Mouse (Mus musculus) gastrocnemius, postnatal 25 days (tissue): ENCODE data around the gene Nup62. TPM values are rescaled to one million over a fixed set of nuclear protein-coding genes. Genes with fewer than 3 reads are reported as not detected.

ENCODE experiments used
- DNase-seq: peaks from one replicate; pipeline ENCODE4 v3.0.0; 2022
- total RNA-seq, 2 experiments: library from RNA; stranded (reverse); gene quantifications; 1 replicate in 1 of 2; 2 replicates in 1 of 2; pipeline ENCODE4 v1.2.3; 2021

The Nup62 gene
- total RNA-seq, 2 experiments from 2014 or later = 18.4 to 22.2 TPM

DNA sequence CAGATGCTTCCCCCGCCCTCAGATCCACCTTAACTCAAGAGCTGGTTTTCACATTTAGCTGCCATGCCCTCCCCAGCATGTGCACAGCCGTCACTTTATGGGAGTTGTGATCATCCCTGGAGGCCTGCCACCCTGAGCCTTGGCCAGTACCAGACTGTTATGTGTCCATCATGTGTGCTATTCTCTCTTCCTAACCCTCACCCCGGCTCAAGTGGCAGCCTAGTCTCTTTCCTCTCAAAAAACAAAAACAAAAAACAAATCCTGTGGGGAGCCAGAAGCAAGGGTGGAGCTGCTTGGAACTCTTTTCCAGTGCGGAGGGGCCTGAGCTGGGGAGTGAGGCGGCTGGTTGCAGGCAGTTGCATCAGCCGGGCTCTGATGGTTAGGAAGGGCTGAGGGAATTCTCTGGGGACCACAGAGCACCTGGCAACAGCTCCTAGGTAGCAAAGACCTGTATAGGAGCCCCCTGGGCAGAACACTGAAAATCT lies 2.9 kb downstream of the Nup62 start:
- peak; percentile 67 for DNase-seq

DNA sequence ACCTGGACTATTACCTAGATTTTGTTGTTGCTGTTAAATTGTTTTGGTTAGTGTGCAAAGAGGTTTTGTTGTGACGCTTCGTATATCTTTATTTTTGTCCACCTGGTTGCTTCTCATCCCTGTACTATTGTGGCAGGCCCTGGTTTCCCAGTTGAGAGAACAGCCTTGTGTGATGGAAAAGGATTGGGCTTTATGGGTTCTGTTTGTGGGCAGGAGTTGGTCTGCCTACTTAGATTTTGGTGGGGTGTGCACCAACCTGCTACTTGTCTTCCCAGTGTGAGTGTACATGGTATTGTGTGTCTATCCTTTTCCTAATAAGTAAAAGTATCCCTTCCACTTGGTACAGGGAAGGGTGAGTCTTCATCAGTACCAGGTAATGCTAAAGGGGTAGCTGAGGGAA lies 3.5 kb downstream of the Nup62 start:
- DNase-seq = no peak

DNA sequence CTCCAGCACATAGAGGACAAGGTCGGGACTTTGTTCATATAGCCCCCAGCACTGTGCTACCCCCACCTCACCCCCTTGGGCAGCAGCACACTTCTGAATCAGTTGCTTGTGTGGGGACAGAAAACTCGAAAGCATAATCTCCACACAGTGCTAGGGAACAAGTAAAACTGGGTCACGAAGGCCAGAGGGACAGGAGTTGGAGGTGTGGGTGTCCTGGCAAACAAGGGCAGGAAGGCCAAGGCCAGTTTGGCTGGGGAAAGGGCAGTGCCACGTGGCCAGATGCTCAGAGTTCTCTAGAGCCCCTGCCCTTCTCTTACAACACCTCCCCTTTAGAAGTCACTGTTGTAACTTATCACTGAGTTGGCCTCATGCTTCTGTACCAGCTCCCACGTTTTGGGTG lies 4.0 kb downstream of the Nup62 start:
- no peak for DNase-seq

DNA sequence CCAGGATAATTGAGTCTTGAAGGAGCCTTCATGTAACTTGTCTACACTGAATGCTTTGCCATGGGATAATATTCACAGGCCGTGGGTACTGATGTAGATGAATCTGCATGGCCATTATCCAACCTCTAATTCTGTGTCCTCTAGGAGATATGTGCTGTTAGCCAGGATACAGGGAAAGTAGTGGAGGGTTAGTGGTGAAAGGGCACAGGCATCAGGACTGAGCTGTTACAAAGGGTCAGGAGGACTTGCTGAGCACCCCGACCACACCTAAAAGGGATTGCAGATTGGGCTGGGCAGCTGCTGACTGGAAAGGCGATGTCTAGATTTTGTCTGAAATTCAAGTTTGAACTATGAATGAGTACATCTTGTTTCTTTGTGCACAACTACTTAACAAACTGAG lies 4.6 kb downstream of the Nup62 start:
- DNase-seq = no peak

DNA sequence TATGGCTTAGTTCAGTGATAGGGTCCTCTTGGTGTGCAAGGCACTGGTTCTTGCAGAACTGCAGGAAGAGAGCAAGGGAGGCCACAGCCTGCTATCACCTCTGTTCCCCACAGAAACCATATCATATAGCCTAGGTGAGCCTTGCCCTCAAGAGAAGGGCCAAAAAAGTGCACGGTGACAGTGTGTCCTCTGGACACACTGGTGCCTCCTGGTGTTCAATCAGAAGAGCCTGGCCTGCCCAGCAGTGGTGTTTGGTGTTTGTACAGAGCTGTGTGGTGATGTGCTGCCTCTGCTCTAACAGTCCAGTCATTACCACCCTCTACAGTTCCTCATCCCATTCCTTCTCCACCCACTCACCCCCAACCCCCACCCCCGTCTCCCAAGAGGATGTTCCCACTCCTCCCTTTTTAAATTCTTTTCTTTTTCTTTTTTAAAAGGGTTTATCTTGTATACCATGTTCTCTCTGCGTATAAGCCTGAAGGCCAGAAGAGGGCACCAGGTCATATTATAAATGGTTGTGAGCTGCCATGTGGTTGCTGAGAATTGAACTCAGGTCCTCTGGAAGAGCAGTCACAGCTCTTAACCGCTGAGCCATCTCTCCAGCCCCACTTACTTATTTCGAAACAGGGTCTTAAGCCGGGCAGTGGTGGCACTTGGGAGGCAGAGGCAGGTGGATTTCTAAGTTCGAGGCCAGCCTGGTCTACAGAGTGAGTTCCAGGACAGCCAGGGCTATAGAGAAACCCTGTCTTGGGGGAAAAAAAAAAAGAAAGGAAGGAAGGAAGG lies 6.0 kb downstream of the Nup62 start:
- no peak for DNase-seq

DNA sequence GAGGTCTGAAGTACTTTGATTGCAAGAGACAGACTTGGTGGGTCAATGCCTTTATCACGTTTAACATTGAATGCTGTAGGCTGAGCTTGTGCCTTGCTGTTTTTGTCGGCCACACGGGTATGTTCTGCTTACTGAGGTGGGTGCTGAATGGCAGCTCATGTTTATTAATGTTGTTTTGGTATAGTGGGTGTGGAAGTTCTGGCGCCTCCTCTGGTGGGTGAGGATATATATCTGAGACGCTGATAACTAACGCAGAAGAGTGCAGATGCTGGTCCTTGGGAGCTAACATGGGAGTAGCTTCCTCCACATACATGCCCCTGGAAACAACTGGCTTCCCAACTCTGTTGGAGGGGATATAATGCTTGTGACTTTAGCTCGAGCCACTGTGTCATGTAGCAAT lies 7.5 kb downstream of the Nup62 start:
- no peak for DNase-seq

DNA sequence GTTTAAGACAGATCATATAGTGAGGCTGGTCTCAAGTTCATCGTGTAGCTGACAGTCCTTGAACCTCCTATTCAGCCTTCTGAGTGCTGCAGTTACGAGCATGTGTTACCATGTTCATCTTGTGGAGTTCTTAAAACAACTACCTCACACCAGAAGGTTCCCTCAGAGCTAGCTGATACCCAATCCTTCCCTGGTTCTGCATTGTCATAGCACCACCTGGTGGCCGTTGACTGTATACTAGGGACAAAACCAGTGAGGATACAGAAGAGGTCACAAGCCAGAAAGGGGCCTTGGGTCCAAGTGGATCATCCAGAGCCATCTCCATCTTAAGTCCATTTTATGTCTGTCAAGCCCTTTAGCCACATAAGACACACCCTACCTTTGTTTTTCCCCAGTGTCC lies 9.0 kb downstream of the Nup62 start:
- peak; percentile 58 for DNase-seq

DNA sequence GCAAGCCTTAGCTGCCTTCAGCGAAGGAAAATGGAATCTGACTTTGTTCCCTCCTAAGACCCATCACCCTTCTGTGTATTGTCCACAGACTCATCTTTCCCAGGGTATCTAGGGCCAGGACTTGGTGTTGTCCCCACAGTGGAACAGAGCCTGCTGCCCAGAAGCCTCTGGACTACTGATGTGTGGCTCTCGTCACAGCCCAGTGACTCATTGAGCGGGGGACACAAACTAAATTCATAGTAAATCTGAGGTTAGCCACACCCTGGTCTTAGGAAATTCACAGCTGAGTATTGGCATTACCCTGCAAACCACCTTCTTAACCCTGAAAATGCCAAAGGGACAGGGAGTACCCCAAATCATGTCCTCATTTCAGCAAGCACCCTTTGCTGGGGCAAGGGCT lies 10.9 kb downstream of the Nup62 start:
- DNase-seq = no peak

DNA sequence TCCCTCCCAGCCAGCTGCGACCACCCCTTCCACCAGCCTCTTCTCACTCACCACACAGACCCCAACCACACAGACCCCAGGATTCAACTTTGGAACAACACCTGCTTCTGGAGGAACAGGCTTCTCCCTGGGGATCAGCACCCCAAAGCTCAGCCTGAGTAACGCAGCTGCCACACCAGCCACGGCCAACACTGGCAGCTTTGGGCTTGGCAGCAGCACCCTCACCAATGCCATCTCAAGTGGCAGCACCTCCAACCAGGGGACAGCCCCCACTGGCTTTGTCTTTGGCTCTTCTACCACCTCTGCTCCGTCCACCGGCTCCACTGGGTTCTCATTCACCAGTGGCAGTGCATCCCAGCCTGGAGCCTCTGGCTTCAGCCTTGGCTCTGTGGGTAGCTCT lies 12.8 kb downstream of the Nup62 start:
- DNase-seq = no peak

DNA sequence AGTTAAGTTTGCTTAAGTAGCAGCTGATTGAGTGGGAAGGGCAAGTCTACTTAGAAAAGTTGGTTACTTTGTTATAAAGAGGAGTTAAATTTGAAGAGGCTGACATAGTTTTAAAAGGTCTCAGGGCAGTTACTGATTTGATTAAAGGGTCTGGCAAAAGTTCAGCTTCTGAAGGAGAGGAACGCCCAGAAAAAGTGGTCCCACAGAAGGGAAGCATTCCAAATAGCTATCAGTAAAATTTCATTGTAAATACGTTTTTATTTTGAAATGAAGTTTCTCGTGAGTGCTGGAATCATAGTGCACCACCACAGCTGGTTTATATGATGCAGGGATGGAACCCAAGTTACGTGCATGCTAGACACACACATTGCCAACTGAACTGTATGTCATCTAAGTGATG lies 16.9 kb downstream of the Nup62 start:
- no peak for DNase-seq

DNA sequence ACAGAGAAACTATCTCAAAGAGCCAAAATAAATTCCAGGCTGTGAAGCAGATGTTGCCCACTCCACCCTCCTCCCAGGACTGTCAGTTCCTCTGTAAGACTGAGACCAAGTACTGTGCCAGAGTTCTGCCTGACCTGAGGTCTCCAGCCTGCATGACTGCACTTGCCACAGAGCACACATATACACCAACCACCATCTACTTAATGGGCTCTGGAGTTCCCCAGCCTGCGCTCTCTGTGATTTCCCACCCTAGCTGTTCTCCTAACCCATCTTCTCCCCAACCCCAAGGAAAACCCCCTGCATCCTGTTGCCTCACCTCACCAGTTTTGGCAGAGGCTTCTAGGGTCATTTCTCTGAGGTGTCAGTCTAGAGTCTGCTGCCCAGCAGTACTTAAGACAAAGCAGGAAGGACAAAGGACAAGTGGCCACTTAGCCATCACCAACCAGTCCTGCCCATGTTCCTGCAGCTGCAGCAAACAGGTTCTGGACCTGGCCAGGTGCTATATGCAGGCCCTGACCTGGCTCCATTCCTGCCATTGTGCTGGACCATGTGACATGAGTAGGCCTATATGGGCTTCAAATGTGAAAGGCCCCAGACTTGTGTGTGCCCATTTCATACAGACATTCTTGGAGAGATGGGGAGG lies 19.6 kb downstream of the Nup62 start:
- no peak for DNase-seq

DNA sequence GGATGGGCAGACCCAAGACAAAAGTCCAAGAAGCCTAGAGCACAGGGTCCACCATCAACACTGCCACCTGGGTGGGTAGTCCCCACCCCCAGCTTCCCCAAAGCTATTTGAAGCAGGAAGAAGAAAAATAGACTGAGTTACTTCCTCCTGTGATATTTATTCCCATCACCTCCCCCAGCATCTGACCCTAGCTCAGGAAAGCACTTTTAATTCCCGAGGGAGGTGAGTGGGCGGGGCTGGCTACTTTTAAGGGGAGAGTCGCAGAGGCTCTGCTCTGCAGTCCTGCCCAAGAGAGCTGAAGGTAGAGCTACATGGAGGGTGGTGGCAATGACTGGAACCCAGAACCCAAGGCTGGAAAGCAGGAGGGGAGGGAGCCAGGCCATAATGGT lies 20.1 kb downstream of the Nup62 start:
- DNase-seq = no peak

DNA sequence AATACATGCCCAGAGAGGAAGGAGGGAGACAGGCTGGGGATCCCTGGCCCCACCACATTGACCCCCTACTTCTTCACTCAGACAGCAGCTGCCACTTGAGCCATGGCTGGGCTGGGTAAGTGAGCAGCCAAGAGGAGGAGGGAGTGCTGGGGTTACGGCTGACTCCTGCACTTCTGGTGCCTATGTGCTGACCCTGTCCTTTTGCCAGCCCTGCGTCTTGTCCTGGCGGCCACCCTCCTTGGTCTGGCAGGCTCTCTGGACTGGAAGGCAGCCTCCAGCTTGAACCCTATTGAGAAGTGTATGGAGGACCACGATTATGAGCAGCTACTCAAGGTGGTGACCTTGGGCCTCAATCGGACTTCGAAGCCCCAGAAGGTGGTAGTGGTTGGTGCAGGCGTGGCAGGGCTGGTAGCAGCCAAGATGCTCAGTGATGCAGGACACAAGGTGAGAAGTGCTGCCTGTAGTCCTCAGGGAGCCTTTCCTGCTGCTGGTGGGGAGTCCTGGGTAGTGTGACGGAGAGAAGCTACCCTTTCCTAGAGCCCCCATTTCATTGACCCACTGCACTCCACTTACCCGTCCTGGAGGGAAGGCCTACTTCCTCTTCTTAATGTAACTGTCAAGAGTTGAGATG lies 20.6 kb downstream of the Nup62 start:
- DNase-seq = peak; percentile 78

DNA sequence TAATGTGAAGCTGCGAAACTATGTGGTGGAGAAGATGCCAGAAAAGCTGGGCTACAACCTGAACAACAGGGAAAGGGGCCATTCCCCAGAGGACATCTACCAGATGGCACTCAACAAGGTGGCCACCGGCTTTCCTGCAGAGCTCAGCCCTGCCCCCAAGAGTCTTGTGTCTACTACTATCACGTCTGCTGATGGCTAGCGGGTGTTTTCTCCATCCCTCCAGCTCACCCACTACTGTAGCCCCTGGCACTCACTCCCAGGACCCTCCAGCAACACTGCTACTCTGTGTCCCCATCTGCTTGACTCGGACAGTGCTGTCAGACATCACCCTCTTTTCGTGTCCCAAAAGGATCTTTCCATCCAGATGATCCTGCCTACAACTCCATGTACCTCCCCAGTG lies 22.2 kb downstream of the Nup62 start:
- no peak for DNase-seq

DNA sequence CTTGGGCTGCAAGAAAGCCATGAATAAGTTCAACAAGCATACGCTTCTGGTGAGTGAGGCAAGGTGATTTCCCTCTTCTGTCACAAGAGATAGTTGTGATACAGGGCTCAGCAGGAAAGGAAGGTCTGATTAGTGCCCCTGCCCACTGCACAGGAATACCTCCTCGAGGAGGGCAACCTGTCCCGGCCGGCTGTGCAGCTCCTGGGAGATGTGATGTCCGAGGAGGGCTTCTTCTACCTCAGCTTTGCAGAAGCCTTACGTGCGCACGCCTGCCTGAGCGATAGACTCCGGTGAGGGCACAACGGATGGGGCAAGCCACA lies 23.2 kb downstream of the Nup62 start:
- DNase-seq = no peak

DNA sequence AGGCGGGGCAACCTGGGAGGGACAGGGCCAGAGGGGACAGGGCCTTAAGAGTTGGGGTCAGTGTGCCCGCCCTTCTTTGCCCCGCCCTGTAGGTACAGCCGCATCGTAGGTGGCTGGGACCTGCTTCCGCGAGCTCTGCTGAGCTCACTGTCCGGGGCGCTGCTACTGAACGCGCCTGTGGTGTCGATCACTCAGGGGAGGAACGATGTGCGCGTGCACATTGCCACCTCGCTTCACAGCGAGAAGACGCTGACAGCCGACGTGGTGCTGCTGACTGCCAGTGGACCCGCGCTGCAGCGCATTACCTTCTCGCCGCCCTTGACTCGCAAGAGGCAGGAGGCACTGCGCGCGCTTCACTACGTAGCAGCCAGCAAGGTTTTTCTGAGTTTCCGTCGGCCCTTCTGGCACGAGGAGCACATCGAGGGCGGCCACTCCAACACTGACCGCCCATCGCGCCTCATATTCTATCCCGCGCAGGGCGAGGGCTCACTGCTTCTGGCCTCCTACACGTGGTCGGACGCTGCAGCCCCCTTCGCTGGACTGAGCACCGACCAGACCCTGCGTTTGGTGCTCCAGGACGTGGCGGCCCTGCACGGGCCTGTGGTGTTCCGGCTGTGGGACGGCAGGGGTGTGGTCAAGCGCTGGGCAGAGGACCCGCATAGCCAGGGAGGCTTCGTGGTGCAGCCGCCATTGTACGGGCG lies 23.8 kb downstream of the Nup62 start:
- DNase-seq = no peak

DNA sequence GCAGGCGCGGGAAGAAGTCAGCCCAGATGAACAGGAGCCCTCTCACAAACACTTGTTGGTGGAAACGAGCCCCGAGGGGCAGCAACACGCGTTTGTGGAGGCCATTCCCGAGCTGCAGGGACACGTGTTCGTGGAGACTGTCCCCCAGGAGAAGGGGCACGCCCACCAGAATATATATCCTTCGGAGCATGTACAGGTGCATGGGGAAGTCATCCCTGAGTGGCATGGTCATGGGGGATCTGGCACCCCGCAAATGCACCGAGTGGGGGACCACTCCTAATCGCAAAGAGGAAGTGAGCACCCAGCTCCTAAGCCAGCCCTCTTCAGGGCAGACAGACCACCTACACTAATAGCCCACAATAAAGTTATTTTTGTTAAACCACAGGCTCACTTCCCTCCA lies 24.5 kb downstream of the Nup62 start:
- no peak for DNase-seq

DNA sequence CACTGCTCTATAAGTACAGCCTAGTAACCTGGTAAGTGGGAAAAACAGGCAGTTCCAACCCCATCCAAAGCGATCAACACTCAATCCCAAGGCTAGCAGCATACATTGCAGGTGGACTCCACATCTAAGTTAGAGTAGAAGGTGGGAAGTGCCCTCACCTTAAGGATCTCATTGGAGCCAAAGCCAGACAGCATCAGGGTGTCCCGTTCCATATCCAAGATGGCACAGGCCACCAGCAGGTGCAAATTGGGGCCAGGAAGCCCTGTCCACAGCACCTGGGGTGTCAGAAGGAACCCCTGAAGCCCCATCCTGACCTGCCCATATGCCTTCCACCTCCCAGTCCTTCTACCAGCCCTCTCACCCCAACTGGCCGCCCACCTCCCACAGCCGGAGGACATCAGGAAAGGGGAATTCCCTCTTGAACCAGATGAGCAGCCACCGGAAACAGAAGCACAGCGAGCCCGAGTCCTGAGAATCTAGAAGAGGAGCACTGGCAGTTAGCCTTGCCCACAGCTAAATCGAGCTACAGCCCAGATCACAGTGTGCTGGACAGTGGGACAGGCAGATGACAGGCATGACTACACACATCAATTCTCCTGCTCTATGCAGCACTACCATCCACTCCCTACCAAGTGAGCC lies 26.1 kb downstream of the Nup62 start:
- no peak for DNase-seq

DNA sequence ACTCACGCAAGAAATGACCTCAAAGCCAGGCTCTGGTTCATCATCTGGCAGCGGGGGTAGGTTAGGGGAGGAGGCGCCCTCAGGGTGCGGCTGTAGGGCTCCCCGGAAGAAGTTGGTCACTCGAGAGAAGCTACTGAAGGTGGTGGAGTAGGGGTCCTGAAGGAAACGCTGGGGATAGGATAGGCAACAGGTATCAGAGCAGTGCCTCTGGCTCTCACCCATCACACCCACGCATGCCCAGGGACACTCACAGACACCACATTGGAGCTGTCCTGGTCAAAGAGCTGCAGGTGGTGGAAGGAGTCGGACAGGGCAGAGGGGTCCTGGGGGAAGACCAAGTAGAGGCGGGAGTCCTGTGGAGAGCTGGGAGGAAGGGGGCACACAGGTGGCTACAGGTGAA lies 29.1 kb downstream of the Nup62 start:
- DNase-seq = no peak

DNA sequence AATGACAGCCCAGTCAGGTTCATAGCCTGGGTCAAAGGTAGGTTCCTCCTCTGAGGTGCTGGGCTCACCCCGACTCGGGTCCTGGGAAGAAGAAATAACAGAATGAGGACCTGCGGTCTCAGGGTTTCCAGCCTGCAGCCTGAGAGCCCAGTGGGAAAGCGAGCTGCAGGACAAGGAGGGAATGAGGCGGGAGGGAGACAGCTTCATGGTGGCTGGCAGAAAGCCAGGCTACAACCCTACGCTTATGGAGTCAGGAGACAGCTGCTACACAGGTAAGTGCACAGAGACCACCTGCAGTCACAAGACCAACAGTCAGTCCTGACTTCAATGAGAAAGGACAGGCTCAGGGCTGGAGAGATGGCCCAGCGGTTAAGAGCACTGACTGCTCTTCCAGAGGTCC lies 30.9 kb downstream of the Nup62 start:
- DNase-seq = no peak

DNA sequence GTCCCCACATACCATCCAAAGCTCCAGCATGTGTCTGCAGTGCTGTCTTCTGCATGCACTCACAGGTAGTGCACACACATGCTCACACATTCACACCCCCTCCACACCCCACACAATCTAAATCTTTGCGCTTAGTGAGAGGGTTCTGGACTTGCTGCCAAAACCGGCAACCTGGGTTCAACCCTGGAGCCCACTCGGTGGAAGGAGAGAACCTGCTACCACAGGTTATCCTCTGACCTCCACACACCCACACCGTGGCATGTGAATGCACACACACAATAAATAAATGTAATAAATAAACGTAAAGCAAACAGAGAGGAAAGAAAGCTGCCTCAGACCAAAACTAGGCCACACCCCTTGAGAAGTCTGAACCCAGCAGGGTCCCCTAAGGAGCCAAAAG lies 31.9 kb downstream of the Nup62 start:
- no peak for DNase-seq

DNA sequence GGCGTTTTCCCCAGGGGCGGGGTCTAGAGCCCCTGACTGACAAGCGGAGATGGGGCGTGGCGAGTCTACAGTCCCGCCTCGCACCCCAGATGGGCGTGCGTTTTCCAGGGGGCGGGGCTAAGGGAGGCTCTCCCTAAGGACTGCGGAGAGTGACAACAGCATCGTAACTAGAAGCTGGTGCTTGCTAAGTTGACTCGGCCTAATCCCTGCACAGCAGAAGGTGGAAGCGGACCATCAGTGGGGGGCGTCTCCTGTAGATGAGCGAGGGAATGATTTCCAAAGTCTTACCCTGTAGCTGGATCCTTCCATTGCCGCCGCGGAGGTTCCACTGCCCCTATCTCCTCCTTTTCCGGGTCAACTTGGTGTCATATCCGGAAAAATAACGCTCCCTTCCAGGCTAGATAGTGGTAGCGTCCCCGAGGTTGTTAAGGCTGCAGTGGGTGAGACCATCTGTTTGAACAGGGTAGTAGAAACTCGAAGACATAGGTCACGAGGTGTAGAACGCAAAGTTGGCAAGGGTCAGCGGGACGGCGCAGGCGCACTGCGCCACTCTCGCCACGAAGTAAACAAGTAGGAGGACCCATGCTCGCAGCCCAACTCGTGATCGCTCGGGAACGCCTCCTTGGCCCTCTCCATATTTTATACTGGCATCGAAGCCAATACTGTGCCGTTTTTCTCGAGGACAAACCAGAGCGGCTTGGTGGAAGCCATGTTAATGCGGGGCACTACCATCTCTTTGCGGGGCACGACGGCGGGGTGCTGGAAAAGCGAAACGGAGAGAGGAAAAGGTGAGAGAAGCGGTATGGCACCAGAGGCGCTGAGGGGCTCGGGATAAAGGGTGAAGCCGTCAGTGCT lies 32.9 kb downstream of the Nup62 start, which contains the start of the genes Akt1s1 and Tbc1d17:
TSS of gene Akt1s1 (plus strand) at position 431 of the 855 bp plus-strand sequence.
TSS of gene Tbc1d17 (minus strand) at position 519 of the 855 bp plus-strand sequence.
- DNase-seq = peak; percentile 100
